Mouse (Mus musculus) large intestine, adult 2 months (tissue): ENCODE data around the gene 4933402N22Rik. TPM values are rescaled to one million over a fixed set of nuclear protein-coding genes. Genes with fewer than 3 reads are reported as not detected.
"Not testable (repeated sequence)": the region's sequence is repeated elsewhere in the genome, so short reads cannot be mapped to it uniquely, and the experiment has no call there.

ENCODE experiments used
- DNase-seq: peaks from one replicate; pipeline ENCODE4 v3.0.0-alpha.2; 2012; ENCODE audit warnings: low read depth, low spot score
- WGBS: fragments of 180-500 bp; shearing (Covaris S2); methylation state at CpG from one replicate; pipeline ENCODE4 v1.1.7; 2018; 5-methylcytosine and 5-hydroxymethylcytosine counted together
- polyA plus RNA-seq: library from polyadenylated mRNA; depleted of rRNA; stranded (reverse); fragments of >200 nt; gene quantifications from 2 replicates; pipeline ENCODE4 v1.2.3, GENCODE M21; 2012; rRNA removed

4933402N22Rik gene
- not detected in 2 replicates for polyA plus RNA-seq

DNA sequence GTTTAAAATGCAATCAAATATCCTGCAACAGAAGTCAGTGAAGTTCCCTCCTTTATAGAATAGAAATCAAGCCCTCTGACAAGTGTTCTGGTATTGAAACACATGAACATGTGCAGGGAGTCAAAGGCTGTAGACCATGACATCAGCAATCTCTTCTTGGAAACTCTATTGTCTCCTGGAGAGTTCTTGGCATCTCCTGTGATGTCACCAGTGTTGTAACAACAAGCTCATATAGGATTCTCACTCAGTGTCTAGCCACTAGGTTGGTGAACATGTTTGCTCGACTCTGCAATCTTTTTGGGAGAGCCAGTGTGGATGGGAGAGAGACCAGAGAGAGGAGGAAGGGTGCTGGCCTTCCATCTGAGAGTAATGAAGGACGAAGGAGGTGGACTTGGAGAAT, at the start of gene 4933402N22Rik:
Gene 4933402N22Rik (plus strand): TSS at position 301 of the 400 bp plus-strand sequence.
- WGBS: 38% methylated on average over 1 of the region's 2 CpGs
- not testable (repeated sequence) for DNase-seq

DNA sequence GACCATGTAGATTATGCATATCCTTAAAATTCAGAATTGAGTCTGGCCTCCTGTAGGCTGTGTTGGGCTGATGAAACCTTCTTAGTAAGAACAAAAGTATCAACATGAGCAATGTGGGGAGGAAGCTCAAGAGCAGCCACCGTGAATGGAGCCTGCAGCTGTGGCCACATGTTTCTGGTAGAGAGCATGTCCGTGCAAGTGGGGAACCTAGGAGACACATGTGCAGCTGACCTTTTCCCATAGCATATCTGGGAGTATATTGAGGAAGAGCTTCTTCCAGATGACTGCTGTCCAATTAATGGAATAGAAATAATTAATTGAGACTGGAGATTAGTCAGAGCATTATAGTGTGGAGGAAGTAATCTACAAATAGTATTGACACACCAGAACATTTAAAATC, 5.9 kb downstream of the 4933402N22Rik start:
- not testable (repeated sequence) for DNase-seq
- 83% methylated on average over 2 of the region's 2 CpGs for WGBS

Other genes starting within 250 kb of the 4933402N22Rik start
- gene Gm8922, start 236.1 kb upstream of the 4933402N22Rik start, polyA plus RNA-seq: 0.41 TPM in 1 of 2 replicates, not detected in the other
- 0.27 TPM in 1 of 2 replicates, not detected in the other for gene Gm8926, start 147.5 kb upstream of the 4933402N22Rik start, polyA plus RNA-seq
- gene Gm6465, start 72.5 kb upstream of the 4933402N22Rik start, polyA plus RNA-seq: not detected in 2 replicates